Comparison of ENCODE assay signal across 13 mouse cellular contexts in the genomic region with DNA sequence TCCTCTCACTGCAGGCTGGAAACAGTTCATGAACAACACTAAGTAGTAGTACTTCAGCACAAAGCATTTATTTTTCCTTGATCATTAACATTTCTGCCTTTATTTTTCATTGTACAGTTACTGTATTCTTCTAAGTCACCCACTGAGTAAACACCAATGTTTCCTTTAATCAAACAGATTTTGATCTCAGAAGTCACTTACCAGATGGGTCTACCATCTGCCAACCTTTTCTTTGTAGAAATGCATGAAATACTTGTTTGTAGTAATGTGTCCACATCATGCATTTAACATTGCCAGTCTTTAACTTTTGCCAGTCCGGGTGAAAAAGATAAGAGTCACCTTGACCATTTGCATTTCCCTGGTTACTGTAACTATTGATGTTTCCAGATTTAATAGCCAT.
"Had no signal": no experiment of that assay in that cellular context is flagged by ENCODE, and none has a peak within 500 bp of the region (broad histone marks: within the 10 kb centered on the region; RNA-seq: fewer than 3 reads in every experiment).

No protein-coding gene starts in this region.

- H3K27ac ChIP-seq: kidney, embryonic 15.5 days; limb, embryonic 15.5 days; liver, embryonic 13.5 days; midbrain, embryonic 12.5 days; neural tube, embryonic 15.5 days; stomach, postnatal 0 days had no signal

- H3K4me2 ChIP-seq: kidney, embryonic 15.5 days; limb, embryonic 15.5 days; liver, embryonic 13.5 days; midbrain, embryonic 12.5 days; neural tube, embryonic 15.5 days had no signal

- H3K9ac ChIP-seq: kidney, embryonic 15.5 days; limb, embryonic 15.5 days; liver, embryonic 13.5 days; midbrain, embryonic 12.5 days; neural tube, embryonic 15.5 days had no signal

- DNase-seq: kidney, postnatal 14 days; layer of hippocampus, adult 9-11 months; layer of hippocampus, postnatal 36 days; liver, embryonic 13.5 days; lung, adult 18-20 months; right cerebral cortex, adult 18-20 months; thymus, postnatal 4 days had no signal

- H3K4me3 ChIP-seq: kidney, embryonic 15.5 days; limb, embryonic 15.5 days; liver, embryonic 13.5 days; midbrain, embryonic 12.5 days; myocyte; neural tube, embryonic 15.5 days had no signal

- H3K4me1 ChIP-seq: kidney, embryonic 15.5 days; limb, embryonic 15.5 days; liver, embryonic 13.5 days; midbrain, embryonic 12.5 days; neural tube, embryonic 15.5 days had no signal

- H3K27me3 ChIP-seq: kidney, embryonic 15.5 days; limb, embryonic 15.5 days; liver, embryonic 13.5 days; midbrain, embryonic 12.5 days; neural tube, embryonic 15.5 days had no signal

- H3K9me3 ChIP-seq: kidney, embryonic 15.5 days; limb, embryonic 15.5 days; liver, embryonic 13.5 days; midbrain, embryonic 12.5 days; neural tube, embryonic 15.5 days had no signal
